Mouse (Mus musculus): ENCODE results near the gene Lhfp. TPM values are rescaled to one million over a fixed set of nuclear protein-coding genes. Genes with fewer than 3 reads are reported as not detected.
"Not testable (repeated sequence)": the region's sequence is repeated elsewhere in the genome, so short reads cannot be mapped to it uniquely, and the experiment has no call there.

Gene Lhfp
- polyA plus RNA-seq, 1 experiment from 2014 or later = 5.5 TPM

DNA sequence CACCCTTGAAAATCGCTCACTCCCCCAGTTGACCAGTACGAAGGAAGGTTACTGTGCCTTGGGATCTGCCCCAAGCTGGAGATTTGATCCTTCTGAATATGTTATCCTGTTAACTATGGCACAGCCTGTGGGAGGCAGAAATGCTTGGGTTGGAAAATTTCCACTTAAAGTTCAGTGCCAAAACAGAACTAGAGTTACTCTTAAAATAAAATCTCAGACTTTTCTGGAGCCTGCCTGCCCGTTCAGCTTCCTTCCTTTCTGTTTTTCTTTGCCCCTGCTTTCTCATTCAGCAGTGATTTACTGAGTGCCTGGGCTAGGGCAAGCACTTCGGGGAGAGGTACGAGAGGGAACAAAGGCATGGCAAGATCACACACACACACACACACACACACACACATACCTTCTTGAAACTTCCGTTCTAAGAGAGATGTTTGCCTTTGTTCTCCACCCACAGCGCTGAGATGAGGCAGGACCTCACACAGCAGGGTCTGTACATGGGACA lies 217.4 kb downstream of the Lhfp start:
- no peak for ATAC-seq (ENCODE audit: low read depth)
- Histone ChIP-seq H3K4me1 (ENCODE audit: control insufficient read depth, low read depth, low read length) (no peaks in the 10 kb centered on the region), H3K9me3 (replicated peaks; ENCODE audit: control insufficient read depth, low read length) (no peaks in the 10 kb centered on the region), H3K9ac (ENCODE audit: low read depth, low read length) (no peak overlapping the region), H3K4me3 (ENCODE audit: low read depth, low read length) (no peak overlapping the region), H3K4me2 (ENCODE audit: low read depth, low read length) (no peak overlapping the region), H3K36me3 (ENCODE audit: control insufficient read depth, insufficient read depth) (no peaks in the 10 kb centered on the region), H3K27me3 (ENCODE audit: control insufficient read depth, insufficient read depth, low read depth, low read length) (no peaks in the 10 kb centered on the region), H3K27ac (ENCODE audit: low read length) (no peak overlapping the region)
- WGBS (ENCODE audit: insufficient replicate concordance) = 28% methylated on average over 7 of the region's 7 CpGs

DNA sequence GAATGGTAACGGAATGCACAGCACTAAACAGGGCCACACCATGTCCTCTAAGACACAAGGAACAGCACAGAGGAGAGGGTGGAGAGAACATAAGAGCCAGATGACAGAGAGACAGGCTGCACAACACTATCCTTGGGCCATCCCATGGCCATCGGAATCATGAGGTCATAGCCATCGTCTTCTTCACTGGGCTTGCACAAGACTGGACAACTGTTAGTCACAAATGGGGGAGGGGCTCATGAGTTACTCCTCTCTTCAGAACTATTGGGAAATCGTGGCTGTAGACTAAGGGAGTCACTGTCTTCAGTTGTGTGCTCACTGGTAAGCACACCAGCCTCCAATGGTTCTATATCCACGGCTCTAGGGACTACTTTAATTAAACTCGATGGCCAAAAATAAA lies 224.8 kb downstream of the Lhfp start:
- no peaks in the 10 kb centered on the region for H3K27me3 ChIP-seq (ENCODE audit: control insufficient read depth, insufficient read depth, low read depth, low read length)
- H3K27ac ChIP-seq (ENCODE audit: low read length) = no peak overlapping the region
- H3K4me3 ChIP-seq (ENCODE audit: low read depth, low read length) = no peak overlapping the region
- 61% methylated on average over 6 of the region's 6 CpGs for WGBS (ENCODE audit: insufficient replicate concordance)
- no peaks in the 10 kb centered on the region for H3K9me3 ChIP-seq (replicated peaks; ENCODE audit: control insufficient read depth, low read length)
- no peaks in the 10 kb centered on the region for H3K36me3 ChIP-seq (ENCODE audit: control insufficient read depth, insufficient read depth)
- no peaks in the 10 kb centered on the region for H3K4me1 ChIP-seq (ENCODE audit: control insufficient read depth, low read depth, low read length)
- ATAC-seq (ENCODE audit: low read depth) = no peak
- H3K9ac ChIP-seq (ENCODE audit: low read depth, low read length) = no peak overlapping the region
- no peak overlapping the region for H3K4me2 ChIP-seq (ENCODE audit: low read depth, low read length)

GRCm38 (mm10) chr3:53267046-53267445 lies 225.7 kb downstream of the Lhfp start:
- Histone ChIP-seq H3K4me3 (ENCODE audit: low read depth, low read length) (no peak overlapping the region), H3K27me3 (ENCODE audit: control insufficient read depth, insufficient read depth, low read depth, low read length) (no peaks in the 10 kb centered on the region), H3K36me3 (ENCODE audit: control insufficient read depth, insufficient read depth) (no peaks in the 10 kb centered on the region), H3K27ac (ENCODE audit: low read length) (no peak overlapping the region), H3K4me1 (ENCODE audit: control insufficient read depth, low read depth, low read length) (no peaks in the 10 kb centered on the region), H3K9me3 (replicated peaks; ENCODE audit: control insufficient read depth, low read length) (no peaks in the 10 kb centered on the region), H3K4me2 (ENCODE audit: low read depth, low read length) (no peak overlapping the region), H3K9ac (ENCODE audit: low read depth, low read length) (no peak overlapping the region)
- ATAC-seq (ENCODE audit: low read depth) = no peak
- WGBS (ENCODE audit: insufficient replicate concordance) = 45% methylated on average over 3 of the region's 3 CpGs

GRCm38 (mm10) chr3:53273220-53273619 lies 231.9 kb downstream of the Lhfp start:
- ATAC-seq (ENCODE audit: low read depth) = no peak
- Histone ChIP-seq H3K4me2 (ENCODE audit: low read depth, low read length) (no peak overlapping the region), H3K36me3 (ENCODE audit: control insufficient read depth, insufficient read depth) (no peaks in the 10 kb centered on the region), H3K27ac (ENCODE audit: low read length) (no peak overlapping the region), H3K9ac (ENCODE audit: low read depth, low read length) (no peak overlapping the region), H3K27me3 (ENCODE audit: control insufficient read depth, insufficient read depth, low read depth, low read length) (no peaks in the 10 kb centered on the region), H3K9me3 (replicated peaks; ENCODE audit: control insufficient read depth, low read length) (no peaks in the 10 kb centered on the region), H3K4me1 (ENCODE audit: control insufficient read depth, low read depth, low read length) (no peaks in the 10 kb centered on the region), H3K4me3 (ENCODE audit: low read depth, low read length) (no peak overlapping the region)
- WGBS (ENCODE audit: insufficient replicate concordance) = 67% methylated on average over 3 of the region's 3 CpGs

- Histone ChIP-seq H3K4me2 (ENCODE audit: low read depth, low read length) (no peak overlapping the region), H3K4me3 (ENCODE audit: low read depth, low read length) (no peak overlapping the region), H3K27me3 (ENCODE audit: control insufficient read depth, insufficient read depth, low read depth, low read length) (no peaks in the 10 kb centered on the region), H3K36me3 (ENCODE audit: control insufficient read depth, insufficient read depth) (no peaks in the 10 kb centered on the region), H3K9me3 (replicated peaks; ENCODE audit: control insufficient read depth, low read length) (no peaks in the 10 kb centered on the region), H3K9ac (ENCODE audit: low read depth, low read length) (no peak overlapping the region), H3K4me1 (ENCODE audit: control insufficient read depth, low read depth, low read length) (no peaks in the 10 kb centered on the region), H3K27ac (ENCODE audit: low read length) (no peak overlapping the region)
- 46% methylated on average over 2 of the region's 2 CpGs for WGBS (ENCODE audit: insufficient replicate concordance)
- ATAC-seq (ENCODE audit: low read depth) = no peak
These were observed 236.7 kb downstream of the Lhfp start for GRCm38 (mm10) chr3:53277993-53278392.

GRCm38 (mm10) chr3:53282005-53282404 lies 240.7 kb downstream of the Lhfp start:
- not testable (repeated sequence) for H3K27me3 ChIP-seq (ENCODE audit: control insufficient read depth, insufficient read depth, low read depth, low read length); H3K4me3 ChIP-seq (ENCODE audit: low read depth, low read length); ATAC-seq (ENCODE audit: low read depth); H3K4me2 ChIP-seq (ENCODE audit: low read depth, low read length); H3K9ac ChIP-seq (ENCODE audit: low read depth, low read length); H3K9me3 ChIP-seq (replicated peaks; ENCODE audit: control insufficient read depth, low read length); H3K4me1 ChIP-seq (ENCODE audit: control insufficient read depth, low read depth, low read length); H3K27ac ChIP-seq (ENCODE audit: low read length); H3K36me3 ChIP-seq (ENCODE audit: control insufficient read depth, insufficient read depth)
- 45% methylated on average over 3 of the region's 3 CpGs for WGBS (ENCODE audit: insufficient replicate concordance)

- Histone ChIP-seq H3K9ac (ENCODE audit: low read depth, low read length) (no peak overlapping the region), H3K4me2 (ENCODE audit: low read depth, low read length) (no peak overlapping the region), H3K27me3 (ENCODE audit: control insufficient read depth, insufficient read depth, low read depth, low read length) (no peaks in the 10 kb centered on the region), H3K9me3 (replicated peaks; ENCODE audit: control insufficient read depth, low read length) (no peaks in the 10 kb centered on the region), H3K4me1 (ENCODE audit: control insufficient read depth, low read depth, low read length) (no peaks in the 10 kb centered on the region), H3K27ac (ENCODE audit: low read length) (no peak overlapping the region), H3K4me3 (ENCODE audit: low read depth, low read length) (no peak overlapping the region), H3K36me3 (ENCODE audit: control insufficient read depth, insufficient read depth) (no peaks in the 10 kb centered on the region)
- ATAC-seq (ENCODE audit: low read depth) = no peak
- WGBS (ENCODE audit: insufficient replicate concordance) = 72% methylated on average over 5 of the region's 5 CpGs
These were observed 242.7 kb downstream of the Lhfp start for GRCm38 (mm10) chr3:53284023-53284422.

DNA sequence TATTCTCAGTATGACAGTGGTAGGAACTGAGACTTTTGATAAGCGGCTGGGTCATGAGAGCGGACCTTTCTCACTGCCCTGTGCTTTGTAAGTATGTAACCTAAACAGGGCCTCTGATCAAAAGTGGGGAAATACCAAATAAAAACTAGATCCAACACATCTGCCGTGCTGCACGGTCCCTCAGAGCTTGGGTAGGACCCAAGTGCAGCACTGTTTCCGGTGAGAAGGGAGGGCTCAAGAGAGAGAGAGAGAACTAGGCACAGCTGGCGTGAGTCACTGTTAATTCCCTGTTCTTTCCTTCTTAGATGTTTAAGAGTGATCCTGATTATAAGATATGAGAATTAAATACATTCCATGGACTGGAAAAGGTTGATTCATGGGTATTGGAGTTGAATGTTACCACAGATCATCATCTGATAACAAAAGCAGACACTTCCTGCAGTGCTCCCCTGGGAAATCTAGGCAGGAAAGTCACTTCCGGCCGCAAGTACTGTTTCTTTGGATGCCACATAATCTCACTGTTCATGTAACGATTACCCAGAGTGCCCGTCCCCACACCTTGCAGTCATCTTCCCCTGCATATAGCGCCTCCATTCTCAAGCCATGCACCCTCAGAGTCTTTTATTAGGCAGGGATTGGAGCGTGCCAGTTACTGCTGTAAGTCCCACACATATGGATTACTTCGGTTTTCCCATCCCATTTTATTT lies 243.3 kb downstream of the Lhfp start:
- no peak for ATAC-seq (ENCODE audit: low read depth)
- WGBS (ENCODE audit: insufficient replicate concordance) = 39% methylated on average over 13 of the region's 13 CpGs
- H3K27ac ChIP-seq (ENCODE audit: low read length) = no peak overlapping the region
- H3K9ac ChIP-seq (ENCODE audit: low read depth, low read length) = no peak overlapping the region
- H3K9me3 ChIP-seq (replicated peaks; ENCODE audit: control insufficient read depth, low read length) = no peaks in the 10 kb centered on the region
- H3K4me3 ChIP-seq (ENCODE audit: low read depth, low read length) = no peak overlapping the region
- H3K36me3 ChIP-seq (ENCODE audit: control insufficient read depth, insufficient read depth) = no peaks in the 10 kb centered on the region
- H3K4me2 ChIP-seq (ENCODE audit: low read depth, low read length) = no peak overlapping the region
- H3K27me3 ChIP-seq (ENCODE audit: control insufficient read depth, insufficient read depth, low read depth, low read length) = no peaks in the 10 kb centered on the region
- H3K4me1 ChIP-seq (ENCODE audit: control insufficient read depth, low read depth, low read length) = no peaks in the 10 kb centered on the region

GRCm38 (mm10) chr3:53288662-53289061 lies 247.3 kb downstream of the Lhfp start:
- Histone ChIP-seq H3K4me1 (ENCODE audit: control insufficient read depth, low read depth, low read length) (no peaks in the 10 kb centered on the region), H3K36me3 (ENCODE audit: control insufficient read depth, insufficient read depth) (no peaks in the 10 kb centered on the region), H3K9me3 (replicated peaks; ENCODE audit: control insufficient read depth, low read length) (no peaks in the 10 kb centered on the region), H3K27me3 (ENCODE audit: control insufficient read depth, insufficient read depth, low read depth, low read length) (no peaks in the 10 kb centered on the region), H3K4me3 (ENCODE audit: low read depth, low read length) (no peak overlapping the region), H3K9ac (ENCODE audit: low read depth, low read length) (no peak overlapping the region), H3K4me2 (ENCODE audit: low read depth, low read length) (no peak overlapping the region), H3K27ac (ENCODE audit: low read length) (no peak overlapping the region)
- 45% methylated on average over 9 of the region's 9 CpGs for WGBS (ENCODE audit: insufficient replicate concordance)
- no peak for ATAC-seq (ENCODE audit: low read depth)
